Mouse (Mus musculus): ENCODE data around the gene Slc38a2.

- no peak for TF ChIP-seq CTCF (IDR thresholded peaks at IDR 0.05; ENCODE audit: borderline replicate concordance, extremely low read depth, insufficient read depth, insufficient read length)
- TF ChIP-seq POLR2A (IDR thresholded peaks at IDR 0.05; ENCODE audit: borderline replicate concordance, extremely low read depth, insufficient read depth, insufficient read length, poor library complexity, severe bottlenecking): no peak
These were observed 40.6 kb upstream of the Slc38a2 start for GRCm38 (mm10) chr15:96740091-96740490.

Measured in brain, embryonic 14.5 days (tissue).